ENCODE assay signal across 10 mouse cellular contexts in genomic region chr9:50848821-50849220, GRCm38 (mm10). TPM values are rescaled to one million over a fixed set of nuclear protein-coding genes. Genes with fewer than 3 reads are reported as not detected.
DNase-seq lines count a peak whose midpoint lies in the region; ATAC-seq and TF ChIP-seq lines count a peak whose summit lies in the region.
"Had no signal": no experiment of that assay in that cellular context is flagged by ENCODE, and none has a peak within 500 bp of the region (broad histone marks: within the 10 kb centered on the region; RNA-seq: fewer than 3 reads in every experiment).

No protein-coding gene starts in this region.

- H3K36me3 ChIP-seq in liver, embryonic 12.5 days = peaks cover 11% of the 10 kb centered on the region
- peaks cover 8% of the 10 kb centered on the region for H3K36me3 ChIP-seq in intestine, postnatal 0 days (ENCODE audit: control insufficient read depth, insufficient read depth)
- peaks cover 2% of the 10 kb centered on the region; the same call in 1 of the 2 replicates for H3K36me3 ChIP-seq in stomach, embryonic 16.5 days (ENCODE audit: control insufficient read depth, insufficient read depth, low read length)
- H3K36me3 ChIP-seq: heart, embryonic 15.5 days had no signal

- WGBS in liver, embryonic 12.5 days (ENCODE audit: insufficient replicate concordance) = 62% methylated on average over 5 of the region's 5 CpGs
- 34% methylated on average over 5 of the region's 5 CpGs for WGBS in intestine, postnatal 0 days
- WGBS in stomach, embryonic 16.5 days = 56% methylated on average over 5 of the region's 5 CpGs

- intact Hi-C loops in left cerebral cortex, postnatal 25 days (cut with DNase I) = loop anchor here (1.0 to 5.0 kb wide), 3 partner anchors 160 to 304 kb away; partner anchors contain the start of gene Sik2

- peak; percentile 20 for ATAC-seq in liver, embryonic 12.5 days
- ATAC-seq in intestine, postnatal 0 days = peak; percentile 12
- ATAC-seq in stomach, embryonic 16.5 days (ENCODE audit: insufficient read depth, low FRiP score) = no peak
- no peak for ATAC-seq in inflammation-experienced regulatory T-cells, adult 6 months

- no peaks in the 10 kb centered on the region for H3K27me3 ChIP-seq in liver, embryonic 12.5 days (replicated peaks)
- no peaks in the 10 kb centered on the region for H3K27me3 ChIP-seq in intestine, postnatal 0 days (replicated peaks; ENCODE audit: control insufficient read depth, insufficient read depth, low read length)
- H3K27me3 ChIP-seq in stomach, embryonic 16.5 days (ENCODE audit: control insufficient read depth, insufficient read depth, low read length) = no peaks in the 10 kb centered on the region
- H3K27me3 ChIP-seq: heart, embryonic 15.5 days had no signal

- H3K9ac ChIP-seq in liver, embryonic 12.5 days = no peak overlapping the region
- no peak overlapping the region for H3K9ac ChIP-seq in intestine, postnatal 0 days (ENCODE audit: low read depth, low read length)
- H3K9ac ChIP-seq in stomach, embryonic 16.5 days (ENCODE audit: low read length) = peak overlapping the region; percentile 18
- H3K9ac ChIP-seq: heart, embryonic 15.5 days had no signal

- no peaks in the 10 kb centered on the region for H3K9me3 ChIP-seq in liver, embryonic 12.5 days (replicated peaks)
- no peaks in the 10 kb centered on the region for H3K9me3 ChIP-seq in intestine, postnatal 0 days (ENCODE audit: control insufficient read depth)
- no peaks in the 10 kb centered on the region for H3K9me3 ChIP-seq in stomach, embryonic 16.5 days (replicated peaks; ENCODE audit: control insufficient read depth, low read length)
- H3K9me3 ChIP-seq: heart, embryonic 15.5 days had no signal

- H3K27ac ChIP-seq in liver, embryonic 12.5 days = peak overlapping the region; percentile 68
- H3K27ac ChIP-seq in intestine, postnatal 0 days (ENCODE audit: low read depth, low read length) = peak overlapping the region; percentile 80
- peak overlapping the region; percentile 68 for H3K27ac ChIP-seq in stomach, embryonic 16.5 days (ENCODE audit: low read length)
- H3K27ac ChIP-seq: heart, embryonic 15.5 days; macrophage had no signal

- peaks cover 60% of the 10 kb centered on the region for H3K4me1 ChIP-seq in liver, embryonic 12.5 days
- H3K4me1 ChIP-seq in intestine, postnatal 0 days (replicated peaks; ENCODE audit: control insufficient read depth, insufficient read depth, low read length) = 0 out of 2 replicates have a peak, but pooled peaks cover 16% of the 10 kb centered on the region
- H3K4me1 ChIP-seq in stomach, embryonic 16.5 days (ENCODE audit: control insufficient read depth, insufficient read depth, low read length) = peaks cover 19% of the 10 kb centered on the region

- no peak for DNase-seq in liver
- DNase-seq in kidney, postnatal 36 days = peak; percentile 59 to 78
- DNase-seq in layer of hippocampus, postnatal 10 days (ENCODE audit: low spot score in 2 of 2) = no peak
- no peak for DNase-seq in left cerebral cortex, postnatal 25 days (ENCODE audit: low spot score in 2 of 2)

- no peak overlapping the region for H3K4me3 ChIP-seq in liver, embryonic 12.5 days
- no peak overlapping the region for H3K4me3 ChIP-seq in intestine, postnatal 0 days (ENCODE audit: low read depth, low read length)
- no peak overlapping the region for H3K4me3 ChIP-seq in stomach, embryonic 16.5 days (replicated peaks; ENCODE audit: low read length)
- H3K4me3 ChIP-seq: heart, embryonic 15.5 days had no signal

- no peak for TF ChIP-seq CTCF in intestine, postnatal 0 days (IDR thresholded peaks at IDR 0.05; ENCODE audit: low read depth)

- no peak overlapping the region for H3K4me2 ChIP-seq in liver, embryonic 12.5 days
- peak overlapping the region; percentile 35 for H3K4me2 ChIP-seq in intestine, postnatal 0 days (replicated peaks; ENCODE audit: low read depth)
- no peak overlapping the region for H3K4me2 ChIP-seq in stomach, embryonic 16.5 days (ENCODE audit: low read depth, low read length)
- H3K4me2 ChIP-seq: heart, embryonic 15.5 days had no signal

RNA-seq across cellular contexts. Expression of gene Ppp2r1b, which starts 3.7 kb away (rescaled TPM):
- 131 and 137 TPM in 2 replicates for polyA plus RNA-seq in liver, embryonic 12.5 days (2016; fragmentation: Nextera tagmentation; extraction: Ambion mirVana)
- 20.0 and 21.4 TPM in 2 replicates for polyA plus RNA-seq in intestine, postnatal 0 days (2015; fragmentation: Nextera tagmentation; extraction: Ambion mirVana)
- 79.3 and 87.5 TPM in 2 replicates for polyA plus RNA-seq in stomach, embryonic 16.5 days (2015; fragmentation: Nextera tagmentation; extraction: Ambion mirVana)
- 10 to 100 TPM; 57.5 to 62.8 (median 59.3) TPM for polyA plus RNA-seq in inflammation-experienced regulatory T-cells, adult 6 months (2017; shearing (Covaris generic))
- total RNA-seq in layer of hippocampus, postnatal 10 days (2021) = 10 to 100 TPM; 18.8 to 19.9 TPM
- total RNA-seq in left cerebral cortex, postnatal 25 days (2021) = 10 to 100 TPM; 17.6 to 19.1 TPM

Comparison
In these comparisons a context has a peak if more than half of its experiments do, and no peak if none do; other contexts are left out.
1. ATAC-seq: peak in liver, embryonic 12.5 days (single experiment) and intestine, postnatal 0 days (single experiment); none in stomach, embryonic 16.5 days (single experiment) and inflammation-experienced regulatory T-cells, adult 6 months (single experiment).
2. DNase-seq: peak in kidney, postnatal 36 days (2 of 2); none in liver (single experiment), layer of hippocampus, postnatal 10 days (0 of 2) and left cerebral cortex, postnatal 25 days (0 of 2).
3. Peak in every context shown above with its lines, with median percentiles within 50 percentile points of each other: H3K27ac ChIP-seq.